Mouse (Mus musculus) monocyte, adult 2 months (primary cell): ENCODE results near the gene Senp7.
"Not testable (repeated sequence)": the region's sequence is repeated elsewhere in the genome, so short reads cannot be mapped to it uniquely, and the experiment has no call there.

Experiments used
- DNase-seq, 2 experiments: peaks; one replicate each; pipeline ENCODE4 v3.0.0; 2022; ENCODE audit warnings: low spot score in 2 of 2, low read depth in 1 of 2

The Senp7 gene

DNA sequence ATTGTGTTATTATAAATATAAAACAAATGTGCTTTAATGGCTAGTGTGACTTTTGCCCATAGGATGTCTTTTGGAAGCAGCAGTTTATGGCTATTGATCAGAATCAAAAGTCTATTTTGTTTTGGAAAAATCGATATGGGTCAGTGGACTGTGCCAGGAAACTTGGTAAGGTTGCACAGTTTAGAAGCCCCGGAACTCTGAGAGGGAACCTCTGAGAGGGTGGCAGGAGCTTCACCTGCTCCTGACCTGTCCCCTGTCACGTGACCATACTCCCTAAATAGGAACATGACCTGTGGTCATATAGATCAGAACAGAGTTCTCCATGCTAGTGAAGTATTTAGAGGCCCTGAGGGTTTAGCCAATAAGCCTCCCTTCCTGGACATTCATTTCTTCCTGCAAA is 75.9 kb downstream of the Senp7 start:
- DNase-seq, result no peak

DNA sequence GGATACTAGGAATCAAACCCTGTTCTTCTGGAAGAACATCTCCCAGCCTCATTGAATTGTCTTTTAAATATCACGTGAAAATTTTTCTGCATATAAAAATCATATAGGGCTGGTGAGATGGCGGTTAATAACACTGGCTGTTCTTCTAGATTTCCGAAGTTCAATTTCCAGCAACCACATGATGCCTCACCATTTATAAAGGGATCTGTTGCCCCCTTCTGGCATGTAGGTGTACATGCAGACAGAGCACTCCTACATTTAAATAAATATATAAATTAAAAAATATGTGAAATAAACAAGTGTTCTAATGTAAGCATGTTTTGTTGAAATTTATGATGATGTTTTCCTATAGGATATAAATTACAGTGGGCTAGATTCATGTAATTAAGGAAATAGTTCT is 83.5 kb downstream of the Senp7 start:
- DNase-seq, result no peak

DNA sequence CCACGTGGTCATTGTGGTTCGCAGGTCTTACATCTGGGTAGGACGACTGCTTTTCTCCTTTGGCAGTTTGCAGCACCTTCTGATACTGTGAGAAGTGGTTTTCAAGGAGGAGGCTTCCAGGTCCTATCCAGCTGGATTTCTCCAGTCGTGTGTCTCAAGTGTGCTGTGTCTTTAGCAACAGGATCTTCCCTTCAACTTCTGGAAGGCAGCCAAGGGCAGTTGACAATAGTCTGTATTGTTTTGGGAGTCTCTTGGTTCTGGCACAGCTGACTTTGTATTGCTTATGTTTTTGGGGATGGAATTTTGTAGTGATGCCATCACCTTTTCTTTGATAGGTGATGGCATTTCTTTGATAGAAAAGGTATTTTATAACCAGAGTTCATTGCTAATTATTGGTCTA is 86.0 kb downstream of the Senp7 start:
- DNase-seq, result no peak

DNA sequence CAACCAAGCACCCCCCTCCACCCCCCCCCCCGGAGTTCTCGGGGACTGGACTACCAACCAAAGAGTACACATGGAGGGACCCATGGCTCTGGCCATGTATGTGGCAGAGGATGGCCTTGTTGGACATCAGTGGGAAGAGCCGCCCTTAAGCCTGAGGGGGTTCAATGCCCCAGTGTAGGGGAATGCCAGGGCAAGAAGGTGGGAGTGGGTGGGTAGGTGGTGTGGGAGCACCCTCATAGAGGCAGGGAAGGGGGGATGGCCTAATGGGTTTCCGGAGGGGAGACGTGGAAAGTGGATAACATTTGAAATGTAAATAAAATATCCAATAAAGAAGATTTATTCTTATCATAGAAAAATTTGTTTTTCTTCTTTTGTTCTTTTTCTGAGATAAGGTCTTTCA is 89.5 kb downstream of the Senp7 start:
- DNase-seq, result not testable (repeated sequence)

DNA sequence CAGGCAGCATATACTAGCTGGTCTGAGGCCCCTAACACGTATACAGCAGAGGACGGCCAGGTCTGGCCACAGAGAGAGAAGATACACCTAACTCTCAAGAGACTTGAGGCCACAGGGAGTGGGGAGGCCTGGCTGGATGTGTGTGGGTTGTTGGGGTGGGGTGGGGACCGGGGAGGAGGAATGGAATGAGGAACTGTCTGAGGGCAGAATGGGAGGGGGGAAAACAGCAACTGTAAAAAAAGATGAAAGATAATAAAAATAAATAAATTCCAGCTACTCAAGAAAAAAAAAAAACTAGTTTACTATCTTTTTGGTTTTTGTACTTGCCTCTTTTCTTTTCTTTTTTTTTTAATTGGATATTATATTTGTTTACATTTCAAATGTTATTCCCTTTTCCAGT is 91.8 kb downstream of the Senp7 start:
- no peak for DNase-seq

DNA sequence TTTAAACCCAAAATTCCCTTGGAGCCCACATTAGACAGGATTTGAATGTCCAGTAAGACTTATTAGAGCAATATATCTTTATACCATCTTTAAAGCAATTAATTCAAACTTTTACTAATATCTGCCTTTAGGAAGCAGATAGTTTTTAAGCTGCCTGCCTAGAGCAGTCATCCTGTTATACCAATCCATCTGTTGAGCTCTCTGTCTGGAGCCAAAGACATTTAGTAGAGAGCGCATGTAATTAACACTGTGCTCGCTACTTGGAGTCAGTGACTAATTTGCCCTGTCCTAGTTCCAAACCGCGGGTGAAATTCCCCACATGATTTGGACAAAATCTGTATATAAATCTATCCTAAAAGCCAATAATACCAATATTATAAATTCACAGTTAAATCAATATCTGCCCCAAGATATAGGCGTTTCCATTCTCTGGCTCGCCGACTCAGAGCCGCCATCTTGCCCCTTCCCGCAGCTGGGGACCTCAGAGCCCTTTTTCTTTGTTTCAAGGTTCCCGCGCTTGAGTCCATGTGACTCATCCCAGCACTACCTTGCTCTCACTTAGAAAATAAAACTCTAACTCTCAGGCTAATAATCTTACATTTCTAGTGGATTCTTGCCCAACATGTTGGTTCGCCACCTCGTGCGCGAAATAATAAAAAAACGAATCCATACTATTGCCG is 96.9 kb downstream of the Senp7 start:
- DNase-seq, result no peak

DNA sequence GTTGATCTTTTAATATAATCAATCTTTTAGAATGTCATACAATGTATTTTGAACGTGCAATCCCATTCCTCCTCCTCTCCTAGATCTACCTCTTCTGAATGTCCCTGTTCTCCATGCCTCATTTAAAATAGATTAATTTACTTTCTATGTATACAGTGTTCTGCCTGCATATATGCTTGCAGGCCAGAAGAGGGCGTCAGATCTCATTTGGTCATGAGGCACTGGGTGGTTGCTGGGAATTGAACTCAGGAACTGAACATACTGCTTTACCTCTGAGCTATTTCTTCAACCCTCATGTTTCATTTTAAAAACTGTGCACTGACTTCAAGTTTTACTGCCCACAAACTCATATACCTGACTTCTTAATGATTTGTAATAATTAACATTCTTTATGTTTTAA is 99.5 kb downstream of the Senp7 start:
- DNase-seq, result no peak

DNA sequence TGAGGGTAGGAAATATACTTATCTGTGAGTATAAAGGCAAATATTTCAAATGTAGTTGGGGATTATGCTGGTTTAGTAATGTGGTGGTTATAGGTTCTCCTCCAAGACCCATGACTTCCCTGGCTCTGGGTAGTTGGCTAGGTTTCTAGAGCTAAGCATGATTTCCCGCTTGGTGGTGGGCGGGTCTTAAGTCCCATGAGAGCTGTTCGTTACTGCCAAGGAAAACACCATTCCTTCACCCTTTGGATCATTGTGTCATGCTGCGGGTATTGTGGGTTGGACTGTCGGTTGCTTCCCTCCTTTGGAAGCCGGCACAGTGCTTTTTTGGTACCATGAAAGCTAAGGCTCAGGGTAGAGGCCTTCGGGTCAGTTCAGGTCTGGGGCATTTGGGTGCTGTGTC is 115.3 kb downstream of the Senp7 start:
- DNase-seq, result no peak

DNA sequence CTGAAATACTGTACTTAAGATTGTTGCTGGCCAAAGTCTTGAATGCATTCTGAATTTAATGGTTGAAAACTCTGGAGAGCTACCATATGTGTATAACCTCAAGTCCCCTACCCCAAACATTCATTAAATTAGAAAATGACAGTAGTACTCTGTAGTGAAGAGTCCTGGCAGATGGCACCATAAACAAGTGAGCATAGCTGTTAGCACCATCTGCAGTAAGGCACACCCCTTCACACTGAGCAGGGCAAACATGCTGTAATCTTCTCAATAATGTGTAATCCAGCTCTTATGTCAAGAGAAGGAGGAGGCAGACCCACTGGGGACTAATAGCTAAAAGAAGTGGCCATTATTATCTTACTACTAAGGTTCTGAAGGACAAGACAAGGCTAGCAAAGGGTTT is 122.1 kb downstream of the Senp7 start:
- DNase-seq, result no peak

DNA sequence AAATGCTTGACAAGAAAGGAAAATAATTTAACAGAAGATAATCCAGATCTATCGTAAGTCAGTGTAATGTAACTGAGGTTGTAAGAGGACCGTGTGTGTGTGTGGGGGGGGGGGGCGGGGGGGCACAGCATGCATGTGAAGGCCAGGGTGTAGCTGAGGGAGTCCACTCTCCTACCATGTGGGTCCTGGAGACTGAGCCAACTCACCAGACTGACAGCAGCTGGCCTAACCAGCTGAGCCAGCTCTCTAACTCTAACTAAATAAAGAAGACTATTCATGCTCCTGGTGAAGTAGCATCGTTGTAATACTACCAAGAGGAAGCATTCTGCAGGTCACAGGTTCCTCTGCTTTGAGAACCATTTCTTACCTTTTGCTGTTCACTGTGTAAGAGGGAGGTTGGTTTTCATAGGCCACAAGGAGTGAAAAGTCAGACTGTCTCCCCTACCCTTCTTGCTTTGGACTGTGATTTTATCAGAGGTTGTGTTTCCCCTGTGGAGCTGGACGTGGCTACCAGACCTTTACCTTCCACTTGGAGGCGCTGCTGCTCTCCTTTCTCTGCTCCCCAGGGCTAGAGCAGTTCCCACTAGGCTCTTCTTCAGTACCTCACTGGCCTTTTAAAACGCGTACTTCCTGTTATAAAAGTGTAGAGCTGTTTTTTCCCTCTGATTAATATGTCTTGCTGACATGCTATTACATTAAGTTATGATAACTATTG is 127.9 kb downstream of the Senp7 start:
- no peak for DNase-seq

DNA sequence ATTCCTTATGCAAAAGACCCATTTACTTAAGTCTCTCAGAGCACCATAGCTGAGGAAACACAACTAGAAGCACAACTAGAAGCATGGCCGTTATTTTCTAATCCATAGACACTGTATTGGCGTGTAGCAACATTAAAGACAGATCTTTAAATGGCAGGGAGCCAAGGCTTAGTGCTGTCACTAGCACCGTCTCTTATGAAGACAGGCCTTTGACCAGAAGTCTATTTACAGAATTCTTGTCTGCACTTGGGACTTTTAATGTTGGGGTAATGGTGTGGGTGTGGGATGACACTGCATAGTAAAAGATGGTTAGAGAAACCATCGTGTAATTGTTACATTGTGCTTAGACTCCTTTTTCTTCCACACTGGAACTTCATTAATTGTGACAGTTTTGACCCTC is 138.7 kb downstream of the Senp7 start:
- no peak for DNase-seq

DNA sequence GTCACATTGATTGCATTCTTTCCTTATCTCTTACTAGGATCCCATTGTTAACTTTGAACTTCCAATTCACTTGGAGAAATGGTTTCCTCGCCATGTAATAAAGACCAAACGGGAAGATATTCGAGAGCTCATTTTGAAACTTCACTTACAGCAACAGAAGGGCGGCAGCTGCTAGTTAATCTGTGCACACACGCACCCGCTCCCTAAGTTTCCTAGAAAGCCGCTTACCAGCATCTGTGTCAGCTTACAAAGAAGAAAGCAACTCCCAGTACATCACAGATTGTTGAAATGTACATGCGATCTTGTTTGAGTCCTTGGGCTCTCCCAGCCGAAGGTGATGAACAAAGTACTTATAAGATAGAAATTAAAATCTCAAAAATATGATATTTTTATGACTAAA is 140.1 kb downstream of the Senp7 start:
- no peak for DNase-seq

DNA sequence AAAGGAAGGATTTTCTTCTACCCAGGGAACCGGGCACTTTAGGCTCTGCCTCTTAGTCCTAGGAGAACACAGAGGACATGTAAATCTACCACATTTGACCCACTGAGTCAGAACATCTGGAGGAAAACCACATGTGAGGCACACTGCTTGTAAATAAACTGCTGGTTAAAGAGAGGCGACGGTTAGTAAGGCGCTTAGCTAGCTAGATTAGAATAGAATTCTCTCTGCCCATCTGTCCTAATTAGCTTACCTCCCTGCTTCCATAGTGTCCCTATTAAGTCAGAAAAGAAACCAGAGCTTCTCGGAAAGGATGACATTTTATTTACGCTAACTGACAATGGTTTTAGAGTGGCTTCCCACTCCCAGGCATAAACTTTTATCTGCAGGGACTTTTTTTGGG is 155.9 kb downstream of the Senp7 start, which contains the start of gene Impg2:
Gene Impg2 (plus strand): TSS at position 263 of the 400 bp plus-strand sequence.
- no peak for DNase-seq

DNA sequence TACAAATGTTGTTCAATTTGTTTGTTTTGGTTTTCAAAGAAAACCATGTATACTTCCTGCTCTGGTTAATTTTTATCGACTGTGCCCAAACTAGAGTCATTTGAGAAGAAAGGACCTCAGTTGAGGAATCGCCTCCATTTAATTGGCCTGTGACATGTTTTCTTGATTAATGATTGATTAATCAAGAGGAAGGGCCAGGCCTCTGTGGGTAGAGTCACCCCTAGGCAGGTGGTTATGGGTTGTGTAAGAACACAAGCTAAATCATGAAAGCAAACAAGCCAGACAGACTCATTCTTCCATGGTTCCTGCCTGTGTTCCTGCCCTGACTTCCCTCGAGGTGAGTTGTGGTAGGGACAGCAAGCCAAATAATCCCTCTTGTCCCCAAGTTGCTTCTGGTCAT is 164.6 kb downstream of the Senp7 start:
- DNase-seq, result no peak

DNA sequence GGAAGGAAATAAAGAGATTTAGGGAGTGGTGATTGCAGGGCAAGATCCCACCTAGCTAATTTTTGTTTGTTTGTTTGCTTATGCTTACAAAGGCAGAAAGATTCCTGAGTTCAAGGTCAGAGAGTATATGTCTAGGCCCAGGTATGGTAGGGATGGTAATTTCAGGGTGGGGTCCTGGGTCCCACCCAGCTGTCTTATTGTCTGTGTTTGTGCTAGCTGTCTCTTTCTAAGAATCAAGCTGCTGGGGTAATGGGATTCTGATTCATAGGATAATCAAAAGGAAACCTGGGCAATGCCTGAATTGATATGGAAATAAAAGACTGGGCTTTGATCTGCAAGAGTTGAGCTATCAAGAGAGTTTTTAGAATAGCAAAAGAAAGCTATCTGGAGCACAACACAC is 179.5 kb downstream of the Senp7 start:
- no peak for DNase-seq

DNA sequence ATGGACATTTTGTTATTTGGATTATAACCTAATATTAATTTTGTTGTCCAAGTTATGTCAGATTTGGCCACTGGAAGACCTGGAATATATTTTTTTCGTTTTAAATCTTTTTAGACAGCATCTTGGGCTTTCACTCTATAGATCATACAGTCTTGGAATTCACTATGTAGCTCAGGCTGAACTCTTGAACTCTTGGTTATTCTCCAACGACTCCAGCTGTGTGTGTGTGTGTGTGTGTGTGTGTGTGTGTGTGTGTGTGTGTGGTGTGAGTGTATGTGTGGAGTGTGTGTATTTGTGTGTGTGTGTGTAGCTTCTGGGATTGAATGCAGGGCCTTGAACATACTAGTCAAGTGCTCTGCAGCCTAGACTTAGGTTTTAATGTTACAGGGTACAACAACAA is 181.3 kb downstream of the Senp7 start:
- DNase-seq, result no peak

DNA sequence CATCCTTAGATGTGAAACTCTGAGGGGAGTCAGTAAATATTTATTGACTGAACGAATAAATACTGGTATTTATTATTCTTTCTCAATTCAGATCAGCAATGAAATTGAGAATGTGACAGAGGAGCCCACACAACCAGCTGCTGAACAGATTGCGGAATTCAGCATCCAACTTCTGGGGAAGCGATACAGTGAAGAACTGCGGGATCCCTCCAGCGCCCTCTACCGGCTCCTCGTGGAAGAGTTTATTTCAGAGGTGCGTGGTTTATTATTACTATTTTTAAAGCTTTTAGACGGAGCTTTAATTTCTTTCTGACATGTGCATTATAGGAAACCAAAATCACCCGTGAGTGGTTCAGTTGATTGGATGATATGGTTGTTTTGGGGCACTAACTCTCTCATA is 183.2 kb downstream of the Senp7 start:
- DNase-seq, result no peak

DNA sequence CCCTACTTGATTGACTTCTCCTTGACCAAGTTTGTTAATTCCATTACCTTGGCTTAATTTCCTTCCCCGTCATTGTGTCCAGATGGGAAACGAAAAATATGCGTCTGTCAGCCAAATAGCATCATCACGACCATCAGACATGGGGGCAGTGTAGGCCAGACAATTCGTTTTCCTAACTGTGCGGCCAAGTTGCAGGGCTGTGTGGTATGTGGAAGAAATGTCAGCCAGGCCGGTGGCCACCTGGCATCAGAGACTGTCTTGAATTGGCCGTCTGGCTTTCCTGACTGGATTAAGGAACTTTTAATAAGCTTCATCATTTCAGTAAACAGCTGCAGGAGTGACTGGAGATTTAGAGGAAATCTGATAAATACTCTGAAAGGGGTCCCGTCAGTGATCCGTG is 184.6 kb downstream of the Senp7 start:
- DNase-seq, result no peak
